Mouse (Mus musculus) frontal cortex, postnatal 14 days (tissue): ENCODE results near the gene Egfl8.

ENCODE experiments used
- DNase-seq, 2 experiments: peaks; one replicate each; pipeline ENCODE4 v3.0.0; 2022; ENCODE audit warnings: low spot score in 2 of 2

Gene Egfl8

GRCm38 (mm10) chr17:34627943-34628643 lies 12.3 kb upstream of the Egfl8 start, which contains the start of gene Ppt2:
TSS of gene Ppt2 (minus strand) at chr17:34628510.
- DNase-seq = no peak

DNA sequence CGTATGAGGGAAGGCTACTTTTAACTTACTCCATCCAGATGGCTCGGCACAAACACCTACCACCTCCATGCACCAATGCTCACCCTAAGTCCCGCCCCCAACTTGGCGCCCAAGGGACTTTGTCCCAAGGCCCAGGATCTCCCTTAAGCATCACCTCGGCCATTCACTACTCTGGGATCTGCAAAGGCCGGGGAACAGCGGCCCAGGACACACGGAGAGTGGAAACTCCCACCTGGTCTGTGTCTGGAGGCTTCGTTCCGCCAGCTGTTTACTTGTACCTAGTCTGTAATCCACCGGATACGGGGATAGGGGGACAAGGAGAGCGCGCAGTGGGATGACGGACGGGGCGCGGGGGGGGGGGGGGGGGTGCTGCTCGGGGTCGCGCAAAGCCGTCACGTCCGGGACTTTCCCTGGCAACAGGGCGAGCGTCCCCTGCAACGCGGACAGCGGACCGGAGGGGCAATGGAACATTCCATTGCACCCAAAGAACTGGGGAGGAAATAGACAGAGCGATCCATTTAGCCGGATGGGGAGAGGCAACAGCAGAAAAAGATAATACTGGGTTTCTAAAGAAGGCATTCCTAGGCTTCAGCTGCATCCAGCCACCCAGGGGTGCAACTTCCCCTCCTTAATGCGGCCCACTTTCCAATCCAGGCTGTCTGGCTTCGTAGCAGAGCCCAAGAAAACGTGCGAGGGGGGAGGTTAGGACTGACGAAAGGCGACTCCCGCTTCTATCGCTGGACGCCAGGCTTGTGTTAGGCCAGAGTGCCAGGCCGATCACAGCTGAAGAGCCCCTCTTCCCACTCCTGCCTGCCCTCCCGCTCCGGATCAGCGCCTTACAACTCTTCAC lies 11.5 kb upstream of the Egfl8 start:
- DNase-seq = peak; percentile 78 to 83

DNA sequence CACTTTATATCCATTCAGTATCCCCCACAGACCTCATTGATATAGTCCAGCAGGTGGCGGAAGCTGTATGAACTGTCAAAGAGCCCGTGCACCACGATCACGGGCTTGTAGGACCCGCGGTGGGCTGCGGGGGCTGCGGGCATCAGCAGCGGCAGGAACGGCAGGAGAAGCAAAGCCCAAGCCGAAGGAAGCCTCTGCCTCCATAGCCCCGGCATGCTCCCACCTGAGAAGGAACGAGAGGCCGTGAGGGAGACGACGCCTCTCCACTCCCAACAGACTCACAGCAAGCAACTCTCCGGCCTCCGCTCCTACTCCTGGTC lies 11.0 kb upstream of the Egfl8 start:
- DNase-seq = no peak

DNA sequence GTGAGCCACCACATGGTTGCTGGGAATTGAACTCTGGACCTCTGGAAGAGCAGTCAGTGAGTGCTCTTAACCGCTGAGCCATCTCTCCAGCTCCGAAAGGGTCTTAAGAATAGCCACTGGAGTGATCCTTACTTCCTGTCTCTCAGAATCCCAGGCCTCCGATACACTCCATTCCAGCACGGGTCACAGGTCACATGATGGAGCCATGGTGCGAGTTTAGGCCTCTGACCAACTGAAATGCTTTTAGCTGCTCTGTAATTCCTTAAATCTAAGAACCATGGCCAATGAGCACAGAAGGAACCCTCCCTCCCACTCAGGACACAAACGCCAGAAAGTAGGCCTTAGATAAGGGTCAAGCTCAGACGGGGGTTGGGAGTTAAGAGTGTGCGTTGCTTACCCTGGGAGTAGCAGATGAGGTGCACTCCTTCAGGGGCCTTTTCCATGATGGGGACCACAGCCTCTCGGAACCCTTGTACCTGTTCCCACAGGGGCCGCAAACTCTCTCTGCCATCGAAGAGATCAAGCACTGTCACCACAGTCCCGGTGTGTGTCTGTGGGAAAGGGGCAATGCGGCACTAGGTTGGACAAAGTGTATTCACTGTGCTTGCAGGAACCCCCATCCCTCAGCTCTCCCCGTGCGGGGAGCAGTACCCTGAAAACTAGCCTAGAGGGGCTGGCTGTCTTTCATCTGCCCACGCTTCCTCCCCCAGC lies 10.4 kb upstream of the Egfl8 start:
- no peak for DNase-seq

GRCm38 (mm10) chr17:34624981-34625380 lies 9.2 kb upstream of the Egfl8 start:
- DNase-seq = no peak

DNA sequence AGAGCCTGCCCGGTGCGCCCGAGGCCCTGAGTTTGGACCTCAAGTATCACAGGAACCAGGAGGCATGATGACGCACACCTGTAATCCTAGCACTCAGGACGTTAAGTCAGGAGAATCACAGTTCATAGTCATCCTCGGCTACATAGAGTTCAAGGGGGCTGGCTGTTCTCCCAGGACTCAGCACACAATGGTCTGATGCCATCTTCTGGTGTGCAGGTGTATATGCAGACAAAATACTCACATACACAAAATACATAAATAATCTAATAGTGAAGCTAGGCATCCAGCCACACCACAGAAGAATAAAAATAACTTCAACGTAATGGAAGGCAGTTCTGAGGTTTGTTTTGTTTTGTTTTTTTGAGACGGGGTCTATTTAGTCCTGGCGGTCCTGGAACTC lies 7.4 kb upstream of the Egfl8 start:
- no peak for DNase-seq

DNA sequence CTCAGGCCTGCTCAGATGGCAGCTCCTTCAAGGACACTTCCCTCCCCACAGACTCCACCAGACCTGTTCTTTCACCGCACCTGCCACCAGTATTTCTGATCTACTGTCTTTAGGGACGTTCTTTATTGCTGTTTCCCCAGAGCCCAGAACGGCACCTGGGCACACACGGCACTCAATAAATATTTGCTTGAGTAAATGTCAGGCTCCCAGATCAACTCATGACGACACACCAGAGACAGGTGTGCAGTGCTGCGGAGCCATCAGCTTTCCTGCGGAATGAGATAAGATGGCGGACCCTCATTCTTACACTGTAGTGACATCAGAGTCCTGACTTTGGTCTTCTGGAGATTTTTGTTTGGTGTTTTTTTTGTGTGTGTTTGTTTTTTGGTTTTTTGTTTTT lies 5.2 kb upstream of the Egfl8 start:
- no peak for DNase-seq

GRCm38 (mm10) chr17:34618999-34619398 lies 3.2 kb upstream of the Egfl8 start:
- no peak for DNase-seq

GRCm38 (mm10) chr17:34613830-34614229 lies 1.9 kb downstream of the Egfl8 start:
- no peak for DNase-seq

- DNase-seq = no peak
Observed at GRCm38 (mm10) chr17:34613054-34613645, 2.6 kb downstream of the Egfl8 start.

DNA sequence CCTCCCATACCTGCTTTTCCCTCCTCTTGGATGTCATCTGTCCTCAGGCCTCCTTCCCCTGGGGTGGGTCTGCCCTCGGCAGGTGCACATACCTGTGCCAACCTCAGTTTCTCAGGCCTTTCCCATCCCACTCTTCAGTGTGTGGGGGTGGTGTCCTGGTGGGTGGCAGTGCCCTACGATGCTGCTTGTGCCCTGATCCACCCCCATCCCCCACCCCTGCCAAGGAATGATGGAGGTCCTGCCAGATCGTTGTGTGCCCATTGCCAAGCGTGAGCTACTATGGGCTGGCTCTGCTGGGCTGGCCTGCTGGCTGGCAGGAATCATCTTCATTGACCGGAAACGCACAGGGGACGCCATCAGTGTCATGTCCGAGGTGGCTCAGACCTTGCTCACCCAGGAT lies 4.7 kb downstream of the Egfl8 start:
- DNase-seq = no peak

DNA sequence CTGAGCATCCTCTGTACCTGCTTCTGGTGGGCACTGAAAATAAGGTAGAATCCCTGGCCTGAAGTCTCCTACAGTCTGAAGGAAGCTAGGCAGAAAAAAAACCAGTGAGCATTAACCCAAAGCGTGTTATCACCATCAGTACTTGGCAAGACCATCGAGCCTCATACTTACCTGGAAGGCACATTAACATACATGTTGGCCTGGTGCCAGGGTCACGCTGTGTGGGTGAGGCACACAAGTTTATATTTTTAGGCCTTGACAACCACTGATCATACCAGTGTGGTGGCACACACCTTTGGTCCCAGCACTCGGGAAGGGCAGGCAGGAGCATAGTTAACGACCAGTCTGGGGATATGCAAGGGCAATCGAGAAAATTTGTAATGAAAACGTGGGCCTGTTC lies 7.8 kb downstream of the Egfl8 start:
- DNase-seq = no peak

GRCm38 (mm10) chr17:34606186-34607039 lies 9.4 kb downstream of the Egfl8 start:
- DNase-seq = no peak

DNA sequence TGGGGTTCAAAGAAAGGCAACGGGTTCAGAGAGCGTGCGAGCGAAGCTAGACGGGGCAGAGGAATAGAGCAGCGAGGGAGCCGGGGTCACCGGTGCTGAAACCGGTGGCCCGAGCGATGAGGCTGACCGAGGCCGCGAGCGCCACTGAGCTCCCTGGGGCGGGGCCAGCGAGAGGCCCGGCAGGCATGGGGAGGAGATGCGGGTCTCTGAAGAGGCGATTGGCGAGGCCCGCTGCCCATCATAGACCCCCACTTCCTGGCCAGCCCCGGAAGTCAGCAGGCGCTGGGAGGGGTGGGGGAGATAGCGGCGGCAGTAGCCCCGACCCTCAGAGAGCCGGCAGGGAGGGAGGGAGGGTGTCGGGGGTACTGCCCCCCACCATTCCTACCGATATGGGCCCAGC lies 10.2 kb downstream of the Egfl8 start:
- DNase-seq = peak; percentile 93 to 94

- no peak for DNase-seq
Observed at GRCm38 (mm10) chr17:34604511-34605237, 11.1 kb downstream of the Egfl8 start.

GRCm38 (mm10) chr17:34604061-34604508 lies 11.7 kb downstream of the Egfl8 start, which contains the start of gene Agpat1:
TSS of gene Agpat1 (plus strand) at chr17:34604262.
- peak; percentile 96 to 98 for DNase-seq

DNA sequence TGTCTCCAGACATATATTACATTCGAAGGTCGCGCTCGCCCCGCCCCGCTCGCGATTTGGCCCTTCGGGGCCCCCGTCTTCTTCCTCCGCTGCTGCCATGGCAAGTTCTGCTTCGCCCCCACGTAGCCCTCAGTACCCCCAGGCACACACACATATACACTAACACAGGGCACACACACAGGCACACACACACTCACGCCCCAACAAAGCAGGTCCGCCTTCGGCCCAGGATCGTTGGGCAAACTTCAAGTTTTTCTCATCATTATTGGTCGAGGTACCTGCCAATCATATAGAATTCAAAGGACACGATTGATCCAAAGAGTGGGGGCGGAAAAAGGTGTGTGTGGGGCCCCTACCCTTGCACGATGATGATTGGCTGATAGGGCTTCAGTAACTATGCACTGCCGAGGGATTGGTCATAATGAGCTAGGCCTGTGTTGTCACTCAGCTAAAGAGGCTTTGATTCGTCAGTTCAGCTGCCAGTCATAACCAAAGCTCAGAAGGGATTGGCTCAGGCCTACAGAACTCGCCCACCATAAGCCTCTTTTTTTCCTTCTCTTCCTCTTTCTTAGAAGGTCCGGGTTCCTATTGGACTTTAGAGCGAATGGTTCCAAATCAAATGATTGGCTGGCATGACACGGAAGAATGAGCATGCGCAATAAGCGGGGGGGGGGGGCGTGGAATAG lies 12.3 kb downstream of the Egfl8 start, which contains the start of gene Rnf5:
Gene Rnf5, minus strand, starts transcription at position 316 of the 686 bp plus-strand sequence.
- DNase-seq = peak; percentile 99

DNA sequence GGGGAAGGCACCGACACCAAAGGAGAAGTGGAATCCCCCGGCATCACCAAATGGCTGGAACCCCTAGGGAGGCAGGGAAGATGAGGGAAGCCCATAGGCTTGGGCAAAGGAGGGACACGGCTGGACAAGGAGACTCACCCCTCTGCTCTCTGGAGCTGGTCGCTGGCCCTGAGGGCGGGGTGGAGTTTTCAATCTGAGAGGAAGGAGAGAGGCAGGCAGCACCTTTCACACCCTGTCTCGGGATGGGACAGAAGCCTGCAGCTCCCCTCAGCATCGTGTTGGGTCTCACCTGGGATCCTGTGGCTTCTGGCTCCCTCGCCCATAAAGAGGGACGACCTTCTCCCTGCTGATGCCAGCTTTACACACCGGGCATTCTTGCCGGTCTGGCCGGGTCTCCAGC lies 14.0 kb downstream of the Egfl8 start:
- no peak for DNase-seq

- DNase-seq = no peak
Observed at GRCm38 (mm10) chr17:34599891-34600290, 15.9 kb downstream of the Egfl8 start.
